Mouse (Mus musculus) kidney, postnatal 25 days (tissue): ENCODE measurements around the gene Dennd1a.
A peak's percentile ranks its signal among the peaks of the same experiment; 100 is the strongest.

Experiments
- DNase-seq, 2 experiments: peaks; one replicate each; pipeline ENCODE4 v3.0.0; 2021; ENCODE audit warnings: mixed read lengths in 2 of 2

The Dennd1a gene

GRCm38 (mm10) chr2:37855226-37855625 lies 432.0 kb downstream of the Dennd1a start:
- DNase-seq, result peak in 1 of 2 experiments; percentile 29

- peak in 1 of 2 experiments; percentile 19 for DNase-seq
Measured at GRCm38 (mm10) chr2:37853878-37854435, 433.2 kb downstream of the Dennd1a start.

GRCm38 (mm10) chr2:37850626-37851025 lies 436.6 kb downstream of the Dennd1a start:
- no peak for DNase-seq

GRCm38 (mm10) chr2:37849357-37849756 lies 437.8 kb downstream of the Dennd1a start:
- no peak for DNase-seq

GRCm38 (mm10) chr2:37842719-37843118 lies 444.5 kb downstream of the Dennd1a start:
- no peak for DNase-seq

GRCm38 (mm10) chr2:37842151-37842569 lies 445.0 kb downstream of the Dennd1a start:
- DNase-seq, result no peak

- no peak for DNase-seq
Measured at GRCm38 (mm10) chr2:37839922-37840321, 447.3 kb downstream of the Dennd1a start.

GRCm38 (mm10) chr2:37838202-37838984 lies 448.8 kb downstream of the Dennd1a start:
- no peak for DNase-seq

- no peak for DNase-seq
Measured at GRCm38 (mm10) chr2:37837542-37837941, 449.6 kb downstream of the Dennd1a start.

GRCm38 (mm10) chr2:37836926-37837325 lies 450.3 kb downstream of the Dennd1a start:
- no peak for DNase-seq

- DNase-seq, result no peak
Measured at GRCm38 (mm10) chr2:37832253-37832652, 454.9 kb downstream of the Dennd1a start.

GRCm38 (mm10) chr2:37829758-37830275 lies 457.4 kb downstream of the Dennd1a start:
- DNase-seq, result no peak

- DNase-seq, result peak; percentile 70 to 72
Measured at GRCm38 (mm10) chr2:37823826-37824225, 463.4 kb downstream of the Dennd1a start.

- no peak for DNase-seq
Measured at GRCm38 (mm10) chr2:37822122-37822521, 465.1 kb downstream of the Dennd1a start.

GRCm38 (mm10) chr2:37819526-37820152 lies 467.6 kb downstream of the Dennd1a start:
- DNase-seq, result no peak

- no peak for DNase-seq
Measured at GRCm38 (mm10) chr2:37818761-37819525, 468.2 kb downstream of the Dennd1a start.

- DNase-seq, result peak; percentile 57 to 85
Measured at GRCm38 (mm10) chr2:37815676-37816075, 471.5 kb downstream of the Dennd1a start.

- DNase-seq, result no peak
Measured at GRCm38 (mm10) chr2:37814820-37815361, 472.3 kb downstream of the Dennd1a start.

GRCm38 (mm10) chr2:37812401-37812800 lies 474.8 kb downstream of the Dennd1a start:
- no peak for DNase-seq

GRCm38 (mm10) chr2:37811682-37812081 lies 475.5 kb downstream of the Dennd1a start:
- peak; percentile 55 to 81 for DNase-seq

- DNase-seq, result peak; percentile 75 to 80
Measured at GRCm38 (mm10) chr2:37802610-37803212, 484.5 kb downstream of the Dennd1a start.

GRCm38 (mm10) chr2:37801687-37802086 lies 485.5 kb downstream of the Dennd1a start:
- DNase-seq, result no peak
